Mouse (Mus musculus): ENCODE data around the gene Pafah1b3.

The Pafah1b3 gene

DNA sequence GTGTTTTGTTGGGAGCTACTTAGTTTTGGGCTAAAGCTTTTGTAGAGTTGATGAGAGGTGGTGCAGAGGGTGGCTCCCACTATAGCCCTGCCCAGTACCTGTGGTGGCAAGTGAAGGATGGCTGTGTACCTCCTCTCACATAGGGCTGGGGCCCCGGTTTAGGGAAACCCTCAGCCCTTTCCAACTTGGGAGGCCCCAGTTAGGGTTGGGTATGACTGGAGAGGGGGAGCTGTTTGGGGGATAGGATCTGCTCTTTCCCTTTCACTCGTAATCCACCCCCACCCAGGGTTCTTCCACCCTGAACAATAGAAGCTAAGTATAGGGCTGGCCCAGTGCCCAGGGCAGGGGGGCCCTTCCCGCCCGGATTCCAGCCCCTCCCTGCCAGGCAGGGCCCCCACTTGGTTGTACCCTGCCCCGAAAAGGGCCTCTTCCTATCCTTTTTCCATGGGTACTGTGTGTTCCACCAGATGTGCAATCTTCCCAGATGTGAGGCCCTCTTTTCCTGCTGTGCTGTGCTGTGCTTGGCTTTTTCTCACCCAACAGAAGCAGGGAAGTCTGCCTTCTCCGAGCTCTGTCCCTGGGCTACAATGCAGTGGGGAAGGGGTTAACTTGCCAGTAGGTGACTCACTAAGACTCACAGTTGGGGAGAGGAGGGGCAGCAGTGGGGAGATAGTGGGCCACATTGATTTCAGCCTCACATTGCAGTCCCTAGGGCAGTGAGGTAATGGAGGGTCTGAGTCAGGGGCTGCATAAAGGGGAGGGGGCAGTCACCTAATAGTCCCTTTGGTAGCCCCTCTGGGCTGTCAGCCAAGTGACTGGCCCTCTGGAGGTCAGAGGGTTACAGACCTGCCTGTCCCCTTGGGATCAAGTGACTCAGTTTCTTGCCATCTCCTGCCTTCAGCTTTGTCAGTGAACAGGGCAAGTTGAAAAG lies 17.7 kb downstream of the Pafah1b3 start:
- DNase-seq = peak; percentile 99

- peak; percentile 99 for DNase-seq
These were observed 18.5 kb downstream of the Pafah1b3 start for GRCm38 (mm10) chr7:25279076-25279860.

- peak; percentile 99 for DNase-seq
These were observed 19.3 kb downstream of the Pafah1b3 start for GRCm38 (mm10) chr7:25278341-25279075.

- no peak for DNase-seq
These were observed 19.8 kb downstream of the Pafah1b3 start for GRCm38 (mm10) chr7:25277998-25278340.

DNA sequence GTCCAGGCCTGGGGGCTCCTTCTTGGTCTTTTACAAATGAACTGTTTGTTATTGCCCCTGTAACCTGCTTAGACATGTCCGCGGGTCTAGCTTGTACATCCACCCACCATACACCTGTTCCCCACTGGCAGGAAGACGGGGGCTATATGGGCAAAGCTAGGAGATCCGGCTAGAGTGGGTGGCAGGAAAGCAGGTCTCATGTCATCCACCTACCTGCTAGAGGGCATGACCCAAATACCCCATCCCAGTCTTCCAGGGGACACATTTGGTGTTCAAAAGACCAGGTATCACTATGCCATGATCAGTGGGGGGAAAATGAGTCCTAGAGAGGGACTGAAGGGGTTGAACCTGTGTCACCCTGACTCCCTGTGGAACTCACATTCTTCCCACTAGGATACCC lies 20.4 kb downstream of the Pafah1b3 start:
- peak; percentile 93 for DNase-seq

DNA sequence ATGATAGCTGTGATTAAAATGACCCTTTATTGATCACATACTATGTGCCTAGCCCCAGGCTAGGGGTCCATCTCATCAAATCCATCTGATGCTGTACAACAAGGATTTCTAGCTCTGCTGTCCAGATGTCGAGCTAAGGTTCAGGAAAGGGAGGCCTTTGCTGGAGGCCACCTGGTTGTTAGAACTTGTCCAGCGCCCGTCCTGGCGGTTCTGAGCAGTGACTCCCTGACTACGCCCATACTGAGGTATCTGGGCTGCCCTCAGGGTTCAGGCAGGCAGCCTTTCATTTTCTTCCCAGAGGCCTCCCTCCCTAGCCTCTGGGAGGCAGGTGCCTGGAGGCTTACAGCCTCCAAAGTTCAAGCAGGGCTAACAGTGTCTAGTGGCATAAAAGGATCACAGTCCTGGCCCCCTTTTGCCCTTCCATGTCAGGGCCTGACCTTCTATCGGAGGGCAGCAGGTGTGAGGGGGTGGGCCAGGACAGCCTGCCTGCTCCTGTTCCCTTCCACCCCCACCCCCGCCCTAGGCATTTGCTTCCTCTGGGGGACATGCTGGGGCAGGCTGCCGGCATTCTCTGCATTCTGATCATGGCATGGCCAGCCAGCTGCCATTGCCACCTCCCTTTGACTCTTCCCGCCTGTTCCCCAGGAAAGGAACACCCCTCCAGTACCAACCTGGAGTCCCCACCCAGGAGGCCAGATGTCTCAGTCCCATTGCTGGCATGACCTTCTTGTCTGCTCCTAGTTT lies 22.1 kb downstream of the Pafah1b3 start:
- peak; percentile 91 for DNase-seq

GRCm38 (mm10) chr7:25274996-25275395 lies 22.8 kb downstream of the Pafah1b3 start:
- peak; percentile 85 for DNase-seq

DNA sequence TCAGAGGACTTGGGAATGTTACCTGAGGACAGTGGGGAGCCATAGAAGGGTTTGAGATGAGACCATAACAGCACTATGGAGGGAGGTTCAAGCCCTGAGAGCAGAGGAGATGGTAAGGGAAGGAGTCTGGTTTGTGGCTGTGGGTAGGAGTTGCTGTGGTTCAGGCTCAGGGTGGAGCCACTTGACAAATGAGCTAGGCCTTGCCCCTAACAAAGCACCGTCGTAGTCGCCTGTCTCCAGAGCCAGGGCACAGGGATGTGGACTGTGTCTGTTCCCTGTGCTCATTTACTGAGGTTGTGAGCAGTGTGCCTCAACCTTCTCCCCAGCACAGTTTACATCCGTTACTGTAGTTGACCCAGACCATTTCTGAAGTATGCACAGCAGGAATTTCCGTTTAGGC lies 23.2 kb downstream of the Pafah1b3 start:
- no peak for DNase-seq

- DNase-seq = peak; percentile 91
These were observed 24.2 kb downstream of the Pafah1b3 start for GRCm38 (mm10) chr7:25273259-25274241.

GRCm38 (mm10) chr7:25272445-25273258 lies 25.1 kb downstream of the Pafah1b3 start:
- DNase-seq = peak; percentile 91

DNA sequence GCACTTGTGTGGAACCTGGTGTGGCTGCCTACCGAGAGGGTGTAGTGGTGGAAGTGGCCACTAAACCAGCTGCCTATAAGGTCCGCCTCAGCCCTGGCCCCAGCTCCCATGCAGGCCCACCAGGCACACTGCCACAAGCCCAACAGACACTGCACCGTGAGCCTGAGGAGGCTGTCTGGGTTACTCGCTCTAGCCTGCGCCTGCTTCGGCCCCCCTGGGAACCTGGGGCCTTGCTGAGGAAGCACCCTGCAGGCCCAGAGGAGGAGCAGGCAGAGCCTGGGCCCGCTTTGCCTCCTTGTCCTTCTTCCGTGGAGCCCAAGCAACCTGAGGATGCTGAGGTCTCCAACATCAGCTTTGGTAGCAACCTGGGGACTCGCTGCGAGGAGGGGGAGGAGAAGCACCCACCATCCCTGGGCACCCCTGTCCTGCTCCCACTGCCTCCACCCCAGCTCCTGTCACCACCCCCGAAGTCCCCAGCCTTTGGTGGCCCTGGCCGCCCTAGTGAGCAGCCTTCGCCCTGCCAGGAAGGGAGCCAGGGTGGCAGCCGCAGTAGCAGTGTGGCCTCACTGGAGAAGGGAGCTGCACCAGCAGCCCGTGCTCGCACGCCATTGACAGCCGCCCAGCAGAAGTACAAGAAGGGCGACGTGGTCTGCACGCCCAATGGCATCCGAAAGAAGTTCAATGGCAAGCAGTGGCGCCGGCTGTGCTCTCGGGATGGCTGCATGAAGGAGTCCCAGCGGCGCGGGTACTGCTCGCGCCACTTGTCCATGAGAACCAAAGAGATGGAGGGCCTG lies 25.9 kb downstream of the Pafah1b3 start:
- peak; percentile 91 for DNase-seq

GRCm38 (mm10) chr7:25270652-25271633 lies 26.8 kb downstream of the Pafah1b3 start:
- DNase-seq = peak; percentile 93

DNA sequence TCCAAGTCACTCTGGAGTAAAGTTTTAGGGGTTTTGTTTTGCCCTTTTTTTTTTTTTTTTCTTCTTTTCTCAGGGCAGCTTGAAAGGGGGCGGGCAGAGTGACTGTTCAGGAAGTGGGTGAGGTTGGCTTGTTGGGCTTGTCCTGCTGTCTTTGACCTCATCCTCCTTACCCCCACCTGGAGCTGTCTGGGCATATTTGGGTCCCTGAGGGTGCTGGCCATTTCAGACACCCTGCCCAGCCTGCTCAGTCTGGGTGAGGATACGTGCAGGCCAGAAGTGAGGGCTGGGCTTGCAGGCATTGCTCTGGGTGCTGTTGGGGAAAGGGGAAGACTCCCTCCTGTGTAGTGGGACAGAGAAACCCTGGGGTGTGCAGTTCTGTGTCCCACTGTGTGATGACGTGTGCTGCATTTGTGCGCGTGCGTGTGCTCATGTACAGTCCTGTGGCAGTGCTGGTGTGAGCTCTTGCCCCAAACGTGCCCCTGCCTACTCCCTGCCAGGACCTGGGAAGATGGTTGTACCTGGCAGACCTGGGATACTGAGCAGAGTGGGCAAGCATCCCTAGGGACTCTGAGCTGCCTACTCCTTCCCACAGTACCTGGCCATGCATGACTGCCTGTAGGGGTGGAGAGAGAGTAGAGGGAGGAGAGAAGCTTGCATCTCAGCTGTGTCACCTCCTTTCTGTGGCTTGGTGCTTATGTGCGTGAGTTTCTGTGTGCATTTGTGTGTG lies 28.1 kb downstream of the Pafah1b3 start:
- peak; percentile 95 for DNase-seq

- DNase-seq = peak; percentile 93
These were observed 28.8 kb downstream of the Pafah1b3 start for GRCm38 (mm10) chr7:25269029-25269428.

- DNase-seq = no peak
These were observed 29.2 kb downstream of the Pafah1b3 start for GRCm38 (mm10) chr7:25268588-25268987.

GRCm38 (mm10) chr7:25267751-25268463 lies 29.9 kb downstream of the Pafah1b3 start:
- peak; percentile 100 for DNase-seq

GRCm38 (mm10) chr7:25267301-25267750 lies 30.5 kb downstream of the Pafah1b3 start, which contains the start of gene Cic:
TSS of gene Cic (plus strand) at chr7:25267704.
- DNase-seq = peak; percentile 100
